Mouse (Mus musculus) C2C12 (cell line): Measurements from ENCODE around the gene Agr2.

Experiments used
- CTCF ChIP-seq: IDR thresholded peaks from one replicate; pipeline ENCODE4 v1.5.1; 2011; ENCODE audit not compliant: control insufficient read depth, insufficient read depth, insufficient read length
- MAX ChIP-seq: IDR thresholded peaks from one replicate; pipeline ENCODE4 v1.6.1; 2011; ENCODE audit warnings: mild to moderate bottlenecking, control low read depth
- MYOG ChIP-seq: IDR thresholded peaks from one replicate; pipeline ENCODE4 v1.6.1; 2011; ENCODE audit not compliant: control insufficient read depth, insufficient read length; ENCODE audit errors: extremely low read depth
- USF1 ChIP-seq: IDR thresholded peaks from one replicate; pipeline ENCODE4 v1.6.1; 2011; ENCODE audit warnings: low read depth, mild to moderate bottlenecking, control low read depth, moderate library complexity

GRCm38 (mm10) chr12:36028968-36029645 lies 36.4 kb downstream of the Agr2 start:
- TF ChIP-seq CTCF: no peak
- no peak for TF ChIP-seq USF1
- no peak for TF ChIP-seq MAX
- TF ChIP-seq MYOG: no peak
